In the genomic region with DNA sequence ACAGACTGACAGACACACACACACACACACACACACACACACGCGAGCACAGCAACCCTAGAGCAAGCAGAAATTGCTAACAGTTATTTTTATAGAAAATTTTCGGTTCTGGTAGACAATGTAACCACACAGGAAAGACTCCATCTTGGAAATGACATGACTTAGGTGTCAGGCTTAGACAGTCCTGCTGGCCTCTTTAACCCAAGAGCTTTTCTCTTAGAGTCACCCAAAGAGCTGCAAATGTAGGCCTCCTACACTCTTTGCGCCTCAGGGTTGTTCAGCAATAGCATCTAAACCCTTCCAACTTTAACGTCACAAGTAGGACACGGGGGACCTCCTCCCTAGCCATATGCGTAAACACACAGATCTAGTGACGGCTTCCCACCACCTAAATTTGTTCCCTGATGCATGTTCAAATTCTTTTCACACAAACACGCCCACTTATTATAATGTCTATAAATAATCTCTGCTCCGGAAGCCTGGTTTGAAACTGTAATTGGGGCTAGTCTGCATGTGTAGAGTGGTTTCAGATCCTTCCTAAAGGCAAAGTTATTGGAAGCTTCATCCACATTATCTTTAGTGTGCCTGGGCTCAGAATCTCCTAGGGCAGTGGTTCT, we compare ENCODE assay signal across 16 mouse cellular contexts. TPM values are rescaled to one million over a fixed set of nuclear protein-coding genes. Genes with fewer than 3 reads are reported as not detected.
A peak's percentile ranks its signal among the peaks of the same experiment; 100 is the strongest.
DNase-seq lines count a peak whose midpoint lies in the region; ATAC-seq lines count a peak whose summit lies in the region.
"Had no signal": no experiment of that assay in that cellular context is flagged by ENCODE, and none has a peak within 500 bp of the region (broad histone marks: within the 10 kb centered on the region; RNA-seq: fewer than 3 reads in every experiment).

No protein-coding gene starts in this region.

- peak; percentile 37 to 38 for DNase-seq in right cerebral cortex, adult 2 months (ENCODE audit: low spot score in 2 of 2)
- no peak for DNase-seq in right cerebral cortex, postnatal 14 days
- no peak for DNase-seq in embryo, embryonic 11 days
- no peak for DNase-seq in testis, postnatal 10 days (ENCODE audit: low spot score)
- no peak for DNase-seq in heart, postnatal 4 days
- DNase-seq: adrenal gland, postnatal 25 days; cerebellum, adult 9-11 months; gastrocnemius, adult 2 months; heart, adult 18-20 months; lung, postnatal 14 days; retina, postnatal 1 day; spleen, adult 18-20 months had no signal

- peak; percentile 47 for ATAC-seq in activated CD4-positive, CD25-positive, alpha-beta regulatory T cell, adult 4 months
- ATAC-seq in hematopoietic stem cell, adult 5-6 weeks (replicated peaks in 1 of 2; ENCODE audit: insufficient read depth in 1 of 2, low FRiP score in 2 of 2, low TSS enrichment in 1 of 2, low read depth in 1 of 2, poor library complexity in 2 of 2, severe bottlenecking in 2 of 2): peak; percentile 58 to 68
- ATAC-seq in neutrophil, adult 5-6 weeks (ENCODE audit: extremely low read depth, insufficient number of reproducible peaks, low FRiP score, poor library complexity, severe bottlenecking): peak; percentile 77
- ATAC-seq: intestine, postnatal 0 days had no signal

RNA-seq across cellular contexts. Expression of a gene that starts 8.4 kb away (rescaled TPM):
- polyA plus RNA-seq in activated CD4-positive, CD25-positive, alpha-beta regulatory T cell, adult 4 months (2017; shearing (Covaris generic)): 1 to 10 TPM; 3.2 to 6.8 TPM
- 4.5 and 7.4 TPM in 2 replicates for total RNA-seq in hematopoietic stem cell, adult 5-6 weeks (2017)
- total RNA-seq in neutrophil, adult 5-6 weeks (2017): 8.3 and 10.5 TPM in 2 replicates
- under 1 TPM; 0.45 to 0.50 TPM for total RNA-seq in heart, postnatal 4 days (2021)

RNA-seq across cellular contexts. Expression of a gene that starts 48.3 kb away (rescaled TPM):
- not detected for polyA plus RNA-seq in activated CD4-positive, CD25-positive, alpha-beta regulatory T cell, adult 4 months (2017; shearing (Covaris generic))
- 3.8 and 4.3 TPM in 2 replicates for total RNA-seq in hematopoietic stem cell, adult 5-6 weeks (2017)
- total RNA-seq in neutrophil, adult 5-6 weeks (2017): not detected in 2 replicates
- 10 to 100 TPM; 87.3 to 88.9 TPM for total RNA-seq in heart, postnatal 4 days (2021)

Comparison
In these comparisons a context has a peak if more than half of its experiments do, and no peak if none do; other contexts are left out.
1. DNase-seq: peak in right cerebral cortex, adult 2 months (2 of 2); none in right cerebral cortex, postnatal 14 days (single experiment), embryo, embryonic 11 days (single experiment), testis, postnatal 10 days (single experiment) and heart, postnatal 4 days (single experiment).
2. RNA of a gene that starts 48.3 kb away (total RNA-seq): 87.3 to 88.9 TPM in heart, postnatal 4 days; 3.8 to 4.3 TPM in hematopoietic stem cell, adult 5-6 weeks and not detected in neutrophil, adult 5-6 weeks; every median in the first group is over 10 times any median in the second.
3. Peak in every context shown above with its lines, with median percentiles within 50 percentile points of each other: ATAC-seq.